Mouse (Mus musculus) cerebellum, adult 2 months (tissue): ENCODE results near the gene Pdlim7.

Experiments
- CTCF ChIP-seq: fragments of 200-500 bp; IDR thresholded peaks from 2 replicates; pipeline ENCODE4 v1.5.1; 2011; ENCODE audit warnings: low read depth, mild to moderate bottlenecking, control low read depth, low read length, moderate library complexity, borderline replicate concordance; ENCODE audit not compliant: insufficient read depth
- POLR2A ChIP-seq: fragments of 200-500 bp; IDR thresholded peaks from 2 replicates; pipeline ENCODE4 v1.6.1; 2011; ENCODE audit warnings: low read length, control low read depth, borderline replicate concordance; ENCODE audit not compliant: insufficient read depth

DNA sequence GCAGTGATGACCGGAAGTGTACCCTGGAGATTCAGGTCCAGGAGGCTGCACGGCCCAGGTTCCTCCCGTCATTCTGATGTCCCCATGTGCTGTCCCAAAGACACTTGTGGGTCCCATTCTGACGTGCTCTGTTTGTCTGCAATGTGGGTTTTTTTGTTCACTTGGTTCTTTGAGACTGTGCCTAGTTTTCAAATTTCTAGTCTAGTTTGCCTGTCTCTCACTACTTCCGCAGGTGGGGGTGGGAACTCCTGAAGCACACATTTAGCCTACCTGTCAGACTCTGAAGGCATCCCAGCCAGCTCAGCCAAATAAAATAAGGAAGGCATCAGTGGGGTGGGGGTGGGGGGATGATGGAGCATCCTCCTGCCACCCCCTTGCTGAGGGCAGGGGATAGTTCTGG, 65.3 kb downstream of the Pdlim7 start:
- TF ChIP-seq CTCF (no peak), POLR2A (no peak)
